ENCODE assay signal across 8 mouse cellular contexts in genomic region chr6:113822417-113822816, GRCm38 (mm10).
DNase-seq lines count a peak whose midpoint lies in the region; TF ChIP-seq lines count a peak whose summit lies in the region.

No protein-coding gene starts in this region.

- DNase-seq in heart, adult 11 months = peak; percentile 91
- no peak for DNase-seq in heart, postnatal 25 days (ENCODE audit: low spot score)
- DNase-seq in ES-CJ7 (ENCODE audit: low read depth, low spot score) = peak; percentile 58
- peak; percentile 77 to 88 for DNase-seq in cerebellum, adult 2 months
- DNase-seq in heart, postnatal 36 days = peak; percentile 6 to 42
- peak; percentile 52 to 60 for DNase-seq in left cerebral cortex, postnatal 36 days (ENCODE audit: low spot score in 2 of 2)
- DNase-seq in retina, postnatal 1 day = peak; percentile 66
- no peak for DNase-seq in urinary bladder, postnatal 25 days (ENCODE audit: low spot score)

- intact Hi-C loops in heart, postnatal 25 days (cut with DNase I) = no loop called here
- intact Hi-C loops in heart, postnatal 36 days (cut with DNase I) = no loop called here
- intact Hi-C loops in left cerebral cortex, postnatal 36 days (cut with DNase I) = loop anchor here (5.0 to 10.0 kb wide), 2 partner anchors 35 to 252 kb away; no protein-coding TSS in a partner anchor

- H3K4me1 ChIP-seq in cerebellum, adult 2 months (ENCODE audit: control insufficient read depth, insufficient read depth, low read length) = peaks cover 64% of the 10 kb centered on the region

- no peak for TF ChIP-seq POLR2A in cerebellum, adult 2 months (IDR thresholded peaks at IDR 0.05; ENCODE audit: borderline replicate concordance, insufficient read depth, low read length)

- TF ChIP-seq CTCF in cerebellum, adult 2 months (IDR thresholded peaks at IDR 0.05; ENCODE audit: borderline replicate concordance, insufficient read depth, low read depth, low read length) = peak; percentile 81

- no peak overlapping the region for H3K27ac ChIP-seq in cerebellum, adult 2 months (ENCODE audit: insufficient read depth, low read length)

- 24% methylated on average over 7 of the region's 7 CpGs for WGBS in cerebellum, adult 2 months

- no peaks in the 10 kb centered on the region for H3K27me3 ChIP-seq in cerebellum, adult 2 months (ENCODE audit: control insufficient read depth, insufficient read depth, low read length)

- no peak overlapping the region for H3K4me3 ChIP-seq in cerebellum, adult 2 months (replicated peaks; ENCODE audit: insufficient read depth, low read depth, low read length)

Comparison
In these comparisons a context has a peak if more than half of its experiments do, and no peak if none do; other contexts are left out.
1. DNase-seq: peak in heart, adult 11 months (single experiment), ES-CJ7 (single experiment), cerebellum, adult 2 months (2 of 2), heart, postnatal 36 days (2 of 2), left cerebral cortex, postnatal 36 days (2 of 2) and retina, postnatal 1 day (single experiment); none in heart, postnatal 25 days (single experiment) and urinary bladder, postnatal 25 days (single experiment).